Mouse (Mus musculus) forebrain, embryonic 11.5 days (tissue): ENCODE results near the gene Rcor3. TPM values are rescaled to one million over a fixed set of nuclear protein-coding genes. Genes with fewer than 3 reads are reported as not detected.

Source experiments
- ATAC-seq: fragments of 200-750 bp; cut with Nextera tagmentation; replicated peaks from 2 replicates; pipeline ENCODE4 v1.8.0; 2017; ENCODE audit warnings: moderate TSS enrichment; ENCODE audit not compliant: low FRiP score
- DNase-seq: peaks from one replicate; pipeline ENCODE4 v3.0.0-alpha.2; 2017; ENCODE audit warnings: low spot score
- H3K27ac ChIP-seq: fragments of 300-500 bp; sonication (generic); 2 replicates; pipeline ENCODE4 v1.5.1; 2014; ENCODE audit warnings: low read depth, low read length
- H3K27me3 ChIP-seq: fragments of 300-500 bp; sonication (generic); 2 replicates; pipeline ENCODE4 v1.6.1; 2014; ENCODE audit warnings: mild to moderate bottlenecking, low read length, mixed read lengths; ENCODE audit not compliant: control insufficient read depth, insufficient read depth
- H3K36me3 ChIP-seq: fragments of 300-500 bp; sonication (generic); 2 replicates; pipeline ENCODE4 v1.6.1; 2014; ENCODE audit warnings: mild to moderate bottlenecking, low read length, moderate library complexity, mixed read lengths; ENCODE audit not compliant: control insufficient read depth, insufficient read depth
- H3K4me1 ChIP-seq: fragments of 300-500 bp; sonication (generic); replicated peaks from 2 replicates; pipeline ENCODE4 v1.6.1; 2014; ENCODE audit warnings: low read length, mixed read lengths; ENCODE audit not compliant: control insufficient read depth, insufficient read depth
- H3K4me2 ChIP-seq: fragments of 300-500 bp; sonication (generic); 2 replicates; pipeline ENCODE4 v1.6.1; 2014; ENCODE audit warnings: low read depth, mild to moderate bottlenecking, low read length, moderate library complexity, mixed read lengths; ENCODE audit not compliant: severe bottlenecking
- H3K4me3 ChIP-seq: fragments of 300-500 bp; sonication (generic); 2 replicates; pipeline ENCODE4 v1.5.1; 2014; ENCODE audit warnings: low read depth, low read length
- H3K9ac ChIP-seq: fragments of 300-500 bp; sonication (generic); 2 replicates; pipeline ENCODE4 v1.6.1; 2014; ENCODE audit warnings: low read length
- H3K9me3 ChIP-seq: fragments of 300-500 bp; sonication (generic); 2 replicates; pipeline ENCODE4 v1.6.1; 2016; ENCODE audit warnings: low read length, mixed read lengths; ENCODE audit not compliant: control insufficient read depth
- WGBS: fragments of 180-500 bp; shearing (Covaris S2); extraction: QIAGEN DNeasy Blood & Tissue Kit; methylation state at CpG from one replicate; pipeline ENCODE4 v1.1.7; 2014; 5-methylcytosine and 5-hydroxymethylcytosine counted together
- polyA plus RNA-seq: library from polyadenylated mRNA; unstranded; fragments of >200 nt; fragmentation: Nextera tagmentation; extraction: Ambion mirVana; gene quantifications from 2 replicates; pipeline ENCODE4 v1.2.1, GENCODE M21; 2014

The Rcor3 gene
- polyA plus RNA-seq, 1 experiment from 2014 or later, result 18.1 TPM

GRCm38 (mm10) chr1:192081129-192081528, 56.7 kb downstream of the Rcor3 start:
- H3K4me2 ChIP-seq, result no peak overlapping the region
- no peaks in the 10 kb centered on the region for H3K27me3 ChIP-seq
- no peaks in the 10 kb centered on the region for H3K4me1 ChIP-seq
- no peaks in the 10 kb centered on the region for H3K36me3 ChIP-seq
- 87% methylated on average over 2 of the region's 2 CpGs for WGBS
- H3K4me3 ChIP-seq, result no peak overlapping the region
- H3K9me3 ChIP-seq, result no peaks in the 10 kb centered on the region
- DNase-seq (no peak), ATAC-seq (no peak)
- no peak overlapping the region for H3K27ac ChIP-seq
- no peak overlapping the region for H3K9ac ChIP-seq

- 96% methylated on average over 1 of the region's 1 CpGs for WGBS
- Histone ChIP-seq H3K27ac (no peak overlapping the region), H3K4me1 (no peaks in the 10 kb centered on the region), H3K4me2 (no peak overlapping the region), H3K9ac (no peak overlapping the region), H3K4me3 (no peak overlapping the region), H3K36me3 (no peaks in the 10 kb centered on the region), H3K9me3 (no peaks in the 10 kb centered on the region), H3K27me3 (no peaks in the 10 kb centered on the region)
- ATAC-seq, result no peak
- DNase-seq, result no peak
Observed at GRCm38 (mm10) chr1:192079121-192079520, 58.7 kb downstream of the Rcor3 start.

GRCm38 (mm10) chr1:192078406-192078805, 59.5 kb downstream of the Rcor3 start:
- 63% methylated on average over 3 of the region's 3 CpGs for WGBS
- DNase-seq, result no peak
- H3K27ac ChIP-seq, result no peak overlapping the region

GRCm38 (mm10) chr1:192076796-192077535, 60.9 kb downstream of the Rcor3 start:
- ATAC-seq (no peak), DNase-seq (no peak)
- Histone ChIP-seq H3K36me3 (no peaks in the 10 kb centered on the region), H3K4me2 (no peak overlapping the region), H3K27ac (no peak overlapping the region), H3K4me1 (no peaks in the 10 kb centered on the region), H3K4me3 (no peak overlapping the region), H3K27me3 (no peaks in the 10 kb centered on the region), H3K9ac (no peak overlapping the region), H3K9me3 (no peaks in the 10 kb centered on the region)

More at GRCm38 (mm10) chr1:192078406-192078805, 59.5 kb downstream of the Rcor3 start:
- H3K4me3 ChIP-seq, result no peak overlapping the region
- H3K9me3 ChIP-seq, result no peaks in the 10 kb centered on the region
- no peak overlapping the region for H3K4me2 ChIP-seq
- no peak for ATAC-seq
- H3K36me3 ChIP-seq, result no peaks in the 10 kb centered on the region
- H3K27me3 ChIP-seq, result no peaks in the 10 kb centered on the region
- H3K9ac ChIP-seq, result no peak overlapping the region
- no peaks in the 10 kb centered on the region for H3K4me1 ChIP-seq

- ATAC-seq (no peak), DNase-seq (peak; percentile 40)
- H3K9ac ChIP-seq, result no peak overlapping the region
- no peaks in the 10 kb centered on the region for H3K36me3 ChIP-seq
- H3K4me3 ChIP-seq, result no peak overlapping the region
- H3K9me3 ChIP-seq, result no peaks in the 10 kb centered on the region
- 83% methylated on average over 4 of the region's 4 CpGs for WGBS
- no peaks in the 10 kb centered on the region for H3K4me1 ChIP-seq
- H3K4me2 ChIP-seq, result no peak overlapping the region
- H3K27me3 ChIP-seq, result no peaks in the 10 kb centered on the region
- no peak overlapping the region for H3K27ac ChIP-seq
Observed at GRCm38 (mm10) chr1:192076101-192076500, 61.8 kb downstream of the Rcor3 start.

- Histone ChIP-seq H3K4me1 (no peaks in the 10 kb centered on the region), H3K27ac (no peak overlapping the region)
- peak; percentile 23 for DNase-seq
Observed at GRCm38 (mm10) chr1:192074824-192075223, 63.0 kb downstream of the Rcor3 start.

GRCm38 (mm10) chr1:192072426-192072825, 65.4 kb downstream of the Rcor3 start:
- Histone ChIP-seq H3K4me2 (no peak overlapping the region), H3K9ac (no peak overlapping the region), H3K4me3 (no peak overlapping the region), H3K27me3 (no peaks in the 10 kb centered on the region), H3K27ac (no peak overlapping the region), H3K36me3 (no peaks in the 10 kb centered on the region), H3K9me3 (no peaks in the 10 kb centered on the region), H3K4me1 (no peaks in the 10 kb centered on the region)
- 84% methylated on average over 1 of the region's 1 CpGs for WGBS
- no peak for DNase-seq
- ATAC-seq, result no peak

More at GRCm38 (mm10) chr1:192074824-192075223, 63.0 kb downstream of the Rcor3 start:
- Histone ChIP-seq H3K27me3 (no peaks in the 10 kb centered on the region), H3K9ac (no peak overlapping the region), H3K36me3 (no peaks in the 10 kb centered on the region), H3K4me3 (no peak overlapping the region), H3K9me3 (no peaks in the 10 kb centered on the region), H3K4me2 (no peak overlapping the region)
- 0 out of 2 replicates have a peak, but pooled peaks have one; percentile 58 for ATAC-seq
- WGBS, result 88% methylated on average over 1 of the region's 1 CpGs

- DNase-seq (peak; percentile 26), ATAC-seq (no peak)
- no peak overlapping the region for H3K4me3 ChIP-seq
- H3K9me3 ChIP-seq, result no peaks in the 10 kb centered on the region
- H3K4me1 ChIP-seq, result no peaks in the 10 kb centered on the region
- H3K27ac ChIP-seq, result no peak overlapping the region
- no peaks in the 10 kb centered on the region for H3K36me3 ChIP-seq
- H3K4me2 ChIP-seq, result no peak overlapping the region
- WGBS, result 71% methylated on average over 3 of the region's 3 CpGs
- H3K9ac ChIP-seq, result no peak overlapping the region
- H3K27me3 ChIP-seq, result no peaks in the 10 kb centered on the region
Observed at GRCm38 (mm10) chr1:192070618-192071051, 67.2 kb downstream of the Rcor3 start.
